Mouse (Mus musculus): ENCODE data around the gene Tbc1d5.
A peak's percentile ranks its signal among the peaks of the same experiment; 100 is the strongest.

The Tbc1d5 gene

GRCm38 (mm10) chr17:50872600-50872999 lies 306.6 kb downstream of the Tbc1d5 start:
- DNase-seq: no peak

- no peak for DNase-seq
Observed at GRCm38 (mm10) chr17:50867297-50867696, 311.9 kb downstream of the Tbc1d5 start.

GRCm38 (mm10) chr17:50864781-50865180 lies 314.4 kb downstream of the Tbc1d5 start:
- no peak for DNase-seq

- no peak for DNase-seq
Observed at GRCm38 (mm10) chr17:50853220-50853619, 325.9 kb downstream of the Tbc1d5 start.

- peak; percentile 62 for DNase-seq
Observed at GRCm38 (mm10) chr17:50851382-50851781, 327.8 kb downstream of the Tbc1d5 start.

GRCm38 (mm10) chr17:50814089-50814488 lies 365.1 kb downstream of the Tbc1d5 start:
- DNase-seq: no peak

- no peak for DNase-seq
Observed at GRCm38 (mm10) chr17:50813580-50813979, 365.6 kb downstream of the Tbc1d5 start.

- no peak for DNase-seq
Observed at GRCm38 (mm10) chr17:50805631-50806030, 373.5 kb downstream of the Tbc1d5 start.

GRCm38 (mm10) chr17:50803234-50803633 lies 375.9 kb downstream of the Tbc1d5 start:
- DNase-seq: no peak

- DNase-seq: no peak
Observed at GRCm38 (mm10) chr17:50802380-50802779, 376.8 kb downstream of the Tbc1d5 start.

GRCm38 (mm10) chr17:50795445-50796095 lies 383.6 kb downstream of the Tbc1d5 start:
- peak; percentile 52 for DNase-seq

GRCm38 (mm10) chr17:50791671-50792070 lies 387.5 kb downstream of the Tbc1d5 start:
- DNase-seq: no peak

- no peak for DNase-seq
Observed at GRCm38 (mm10) chr17:50788835-50789234, 390.3 kb downstream of the Tbc1d5 start.

GRCm38 (mm10) chr17:50775247-50775646 lies 403.9 kb downstream of the Tbc1d5 start:
- peak; percentile 39 for DNase-seq

GRCm38 (mm10) chr17:50764387-50764786 lies 414.8 kb downstream of the Tbc1d5 start:
- no peak for DNase-seq

GRCm38 (mm10) chr17:50763407-50763806 lies 415.7 kb downstream of the Tbc1d5 start:
- peak; percentile 94 for DNase-seq

- no peak for DNase-seq
Observed at GRCm38 (mm10) chr17:50762231-50762630, 416.9 kb downstream of the Tbc1d5 start.

- DNase-seq: peak; percentile 39
Observed at GRCm38 (mm10) chr17:50761082-50761481, 418.1 kb downstream of the Tbc1d5 start.

- DNase-seq: no peak
Observed at GRCm38 (mm10) chr17:50753356-50754138, 425.6 kb downstream of the Tbc1d5 start.

- no peak for DNase-seq
Observed at GRCm38 (mm10) chr17:50752753-50753152, 426.4 kb downstream of the Tbc1d5 start.

GRCm38 (mm10) chr17:50751911-50752310 lies 427.2 kb downstream of the Tbc1d5 start:
- no peak for DNase-seq

GRCm38 (mm10) chr17:50750874-50751273 lies 428.3 kb downstream of the Tbc1d5 start:
- DNase-seq: no peak

GRCm38 (mm10) chr17:50741386-50741785 lies 437.8 kb downstream of the Tbc1d5 start:
- DNase-seq: no peak

GRCm38 (mm10) chr17:50740804-50741203 lies 438.3 kb downstream of the Tbc1d5 start:
- DNase-seq: no peak
